Mouse (Mus musculus): ENCODE measurements around the gene C1qtnf1. TPM values are rescaled to one million over a fixed set of nuclear protein-coding genes. Genes with fewer than 3 reads are reported as not detected.

Gene C1qtnf1
- polyA plus RNA-seq, 1 experiment from 2014 or later, result 12.1 TPM

GRCm38 (mm10) chr11:118413055-118413454 is 14.9 kb upstream of the C1qtnf1 start:
- H3K36me3 ChIP-seq, result peaks cover 74% of the 10 kb centered on the region

GRCm38 (mm10) chr11:118414270-118414669 is 13.7 kb upstream of the C1qtnf1 start:
- H3K27ac ChIP-seq, result no peak overlapping the region
- WGBS, result 93% methylated on average over 5 of the region's 5 CpGs
- H3K4me3 ChIP-seq, result no peak overlapping the region
- H3K9ac ChIP-seq, result no peak overlapping the region; the same call in 1 of the 2 replicates
- peaks cover 63% of the 10 kb centered on the region for H3K36me3 ChIP-seq
- H3K4me1 ChIP-seq, result peaks cover 30% of the 10 kb centered on the region
- no peak for ATAC-seq (ENCODE audit: insufficient number of reproducible peaks, low FRiP score, low TSS enrichment, low read depth)
- no peaks in the 10 kb centered on the region for H3K9me3 ChIP-seq
- no peaks in the 10 kb centered on the region for H3K27me3 ChIP-seq
- H3K4me2 ChIP-seq, result no peak overlapping the region

More at GRCm38 (mm10) chr11:118413055-118413454, 14.9 kb upstream of the C1qtnf1 start:
- no peak overlapping the region for H3K9ac ChIP-seq
- no peaks in the 10 kb centered on the region for H3K9me3 ChIP-seq
- 82% methylated on average over 4 of the region's 4 CpGs for WGBS
- H3K4me3 ChIP-seq, result no peak overlapping the region
- no peak overlapping the region for H3K4me2 ChIP-seq
- no peak overlapping the region for H3K27ac ChIP-seq
- H3K27me3 ChIP-seq, result no peaks in the 10 kb centered on the region
- no peak for ATAC-seq (ENCODE audit: insufficient number of reproducible peaks, low FRiP score, low TSS enrichment, low read depth)
- H3K4me1 ChIP-seq, result peaks cover 26% of the 10 kb centered on the region

DNA sequence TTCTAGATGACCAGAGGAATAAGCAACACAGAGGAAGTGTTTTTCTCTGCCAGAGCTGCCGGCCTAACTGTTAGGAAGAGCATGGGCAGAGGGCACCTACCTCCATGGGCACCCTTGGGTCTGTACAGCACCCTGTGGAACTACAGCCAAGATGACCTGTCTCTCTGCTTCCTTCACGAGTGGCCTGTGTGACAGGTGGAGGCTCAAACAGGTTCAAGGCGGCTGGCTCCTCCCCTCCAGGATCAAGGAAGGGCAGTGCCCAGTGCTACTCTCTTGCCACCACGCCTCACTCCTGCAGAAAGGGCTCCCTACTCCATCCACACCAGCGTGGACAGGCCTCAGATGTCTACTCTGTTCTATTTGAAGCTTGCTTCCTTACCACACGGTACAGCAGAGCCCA is 12.4 kb upstream of the C1qtnf1 start:
- Histone ChIP-seq H3K27ac (no peak overlapping the region), H3K9me3 (no peaks in the 10 kb centered on the region), H3K4me2 (no peak overlapping the region), H3K9ac (no peak overlapping the region), H3K4me1 (peaks cover 37% of the 10 kb centered on the region), H3K27me3 (no peaks in the 10 kb centered on the region), H3K36me3 (peaks cover 52% of the 10 kb centered on the region), H3K4me3 (no peak overlapping the region)
- no peak for ATAC-seq (ENCODE audit: insufficient number of reproducible peaks, low FRiP score, low TSS enrichment, low read depth)
- 77% methylated on average over 6 of the region's 6 CpGs for WGBS

DNA sequence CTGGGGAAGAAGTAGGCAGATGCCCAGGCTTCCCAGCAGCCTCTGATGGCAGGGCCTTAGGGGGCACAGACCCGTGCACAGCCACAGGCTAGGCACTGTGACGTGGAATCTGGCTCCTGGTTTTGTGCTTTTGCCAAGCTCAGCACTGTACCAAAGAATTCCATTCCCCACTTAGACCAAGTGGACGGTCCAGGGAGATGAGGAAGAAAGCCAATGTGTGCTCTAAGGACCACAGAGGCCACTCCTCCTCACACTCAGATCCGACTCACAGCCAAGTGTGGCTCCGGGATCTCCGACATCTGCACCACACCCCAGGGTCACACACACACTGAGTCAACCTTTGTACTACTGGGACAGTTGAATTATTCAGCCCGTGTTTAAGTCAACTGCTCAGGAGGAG is 12.0 kb upstream of the C1qtnf1 start:
- Histone ChIP-seq H3K27me3 (no peaks in the 10 kb centered on the region), H3K9me3 (no peaks in the 10 kb centered on the region), H3K36me3 (peaks cover 47% of the 10 kb centered on the region), H3K4me1 (peaks cover 37% of the 10 kb centered on the region), H3K4me3 (no peak overlapping the region), H3K9ac (no peak overlapping the region), H3K4me2 (no peak overlapping the region), H3K27ac (no peak overlapping the region)
- no peak for ATAC-seq (ENCODE audit: insufficient number of reproducible peaks, low FRiP score, low TSS enrichment, low read depth)
- WGBS, result 81% methylated on average over 7 of the region's 7 CpGs

DNA sequence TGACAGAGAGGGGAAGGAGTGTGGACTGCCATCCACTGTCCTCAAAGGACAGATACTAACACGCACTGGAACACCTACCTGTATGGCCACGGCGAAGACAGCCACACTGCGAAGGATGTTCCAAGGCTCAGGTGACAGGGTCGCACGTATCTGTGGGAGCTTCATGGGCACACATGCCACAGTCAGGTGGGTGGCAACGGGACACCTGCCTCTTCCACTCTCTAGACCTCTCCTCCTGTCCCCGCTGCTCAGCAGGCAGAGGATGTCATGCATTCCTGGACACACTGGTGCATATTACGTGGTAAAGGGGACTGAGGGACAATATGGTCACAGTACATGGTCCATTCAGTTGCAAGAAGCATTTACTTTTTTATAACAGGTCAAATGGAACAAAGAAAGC is 10.5 kb upstream of the C1qtnf1 start:
- H3K4me3 ChIP-seq, result peak overlapping the region; percentile 7; the same call in 1 of the 2 replicates
- no peak for ATAC-seq (ENCODE audit: insufficient number of reproducible peaks, low FRiP score, low TSS enrichment, low read depth)
- H3K4me2 ChIP-seq, result peak overlapping the region; percentile 82
- H3K36me3 ChIP-seq, result peaks cover 35% of the 10 kb centered on the region
- H3K27ac ChIP-seq, result no peak overlapping the region
- no peaks in the 10 kb centered on the region for H3K27me3 ChIP-seq
- no peak overlapping the region for H3K9ac ChIP-seq
- 93% methylated on average over 9 of the region's 9 CpGs for WGBS
- peaks cover 34% of the 10 kb centered on the region for H3K4me1 ChIP-seq
- H3K9me3 ChIP-seq, result no peaks in the 10 kb centered on the region

DNA sequence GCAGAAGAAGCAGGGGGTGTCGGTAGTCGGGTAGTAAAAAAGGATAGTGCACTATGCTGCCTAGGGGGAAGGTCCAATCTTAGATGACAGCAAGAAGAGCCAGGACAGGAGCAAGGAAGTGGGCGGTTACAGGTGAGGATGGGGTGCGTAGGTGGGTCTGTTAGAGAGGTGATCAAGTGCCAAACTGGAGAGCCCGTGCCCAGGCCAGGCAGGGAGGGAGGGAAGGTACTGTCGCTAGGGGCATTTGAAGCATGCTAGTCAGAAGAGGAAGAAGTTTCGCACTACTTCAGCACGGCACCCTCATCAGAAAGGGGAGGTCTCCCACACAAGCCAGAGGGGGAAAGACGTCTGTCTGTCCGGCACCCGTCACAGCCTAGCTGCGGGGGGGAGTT is 9.6 kb upstream of the C1qtnf1 start:
- Histone ChIP-seq H3K4me3 (peak overlapping the region; percentile 97), H3K4me2 (peak overlapping the region; percentile 82), H3K27ac (peak overlapping the region; percentile 83), H3K27me3 (no peaks in the 10 kb centered on the region), H3K9me3 (no peaks in the 10 kb centered on the region), H3K9ac (peak overlapping the region; percentile 99), H3K36me3 (peaks cover 34% of the 10 kb centered on the region), H3K4me1 (peaks cover 39% of the 10 kb centered on the region)
- no peak; the same call in 1 of the 2 replicates for ATAC-seq (ENCODE audit: insufficient number of reproducible peaks, low FRiP score, low TSS enrichment, low read depth)
- WGBS, result 3% methylated on average over 12 of the region's 12 CpGs

DNA sequence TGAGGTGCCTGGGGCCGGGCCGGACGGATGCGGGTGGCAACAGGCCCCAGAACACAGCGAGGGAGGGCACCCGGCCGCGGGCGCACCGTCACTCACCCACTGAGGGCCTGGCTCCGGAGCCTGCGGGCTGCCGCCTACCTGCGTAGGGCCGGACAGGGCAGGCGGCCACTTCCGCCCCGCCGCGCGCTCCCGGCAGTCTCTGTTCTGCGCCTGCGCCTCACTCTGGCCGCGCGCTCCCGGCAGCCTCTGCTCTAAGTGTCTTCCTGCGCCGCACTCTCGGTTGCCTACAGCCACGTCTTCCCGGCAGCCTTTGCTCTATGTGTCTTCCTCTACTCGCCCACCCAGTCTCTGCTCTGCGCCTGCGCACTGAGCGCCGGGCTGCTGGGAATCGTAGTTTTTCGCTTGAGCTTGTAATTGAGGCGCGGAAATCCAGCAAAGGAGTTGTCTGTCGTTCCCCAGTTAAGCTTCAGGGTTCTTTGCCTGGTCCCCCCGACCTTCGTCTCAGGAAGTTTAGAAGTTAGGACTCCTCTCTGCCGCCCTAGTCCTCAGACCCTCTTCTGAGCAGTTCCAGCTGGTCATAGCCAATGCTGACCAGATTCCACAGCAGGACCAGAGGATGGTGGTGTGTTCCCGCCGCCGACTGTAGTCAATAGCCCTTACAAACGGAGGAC is 9.0 kb upstream of the C1qtnf1 start, which contains the start of gene Cant1:
Gene Cant1, minus strand, starts transcription at position 253 of the 671 bp plus-strand sequence.
- Histone ChIP-seq H3K9me3 (no peaks in the 10 kb centered on the region), H3K4me1 (peaks cover 43% of the 10 kb centered on the region), H3K27ac (peak within 1 kb of the TSS; percentile 84), H3K4me2 (peak within 1 kb of the TSS; percentile 82), H3K9ac (peak within 1 kb of the TSS; percentile 99), H3K27me3 (no peaks in the 10 kb centered on the region), H3K36me3 (peaks cover 29% of the 10 kb centered on the region), H3K4me3 (peak within 1 kb of the TSS; percentile 97)
- under 1% methylated on average over 47 of the region's 50 CpGs for WGBS
- ATAC-seq (ENCODE audit: insufficient number of reproducible peaks, low FRiP score, low TSS enrichment, low read depth), result peak; percentile 92

- Histone ChIP-seq H3K4me3 (no peak overlapping the region), H3K27me3 (no peaks in the 10 kb centered on the region), H3K27ac (no peak overlapping the region), H3K36me3 (peaks cover 18% of the 10 kb centered on the region), H3K9me3 (no peaks in the 10 kb centered on the region), H3K9ac (no peak overlapping the region), H3K4me1 (peaks cover 55% of the 10 kb centered on the region), H3K4me2 (no peak overlapping the region)
- 71% methylated on average over 7 of the region's 7 CpGs for WGBS
- no peak for ATAC-seq (ENCODE audit: insufficient number of reproducible peaks, low FRiP score, low TSS enrichment, low read depth)
These were observed 7.7 kb upstream of the C1qtnf1 start for GRCm38 (mm10) chr11:118420261-118420660.

- WGBS, result 2% methylated on average over 18 of the region's 18 CpGs
- Histone ChIP-seq H3K27ac (peak overlapping the region; percentile 72), H3K36me3 (no peaks in the 10 kb centered on the region), H3K9me3 (no peaks in the 10 kb centered on the region), H3K4me1 (peaks cover 49% of the 10 kb centered on the region), H3K4me2 (peak overlapping the region; percentile 41), H3K27me3 (no peaks in the 10 kb centered on the region), H3K4me3 (peak overlapping the region; percentile 13; the same call in 1 of the 2 replicates), H3K9ac (0 out of 2 replicates have a peak overlapping the region, but pooled peaks have one; percentile 11)
- ATAC-seq (ENCODE audit: insufficient number of reproducible peaks, low FRiP score, low TSS enrichment, low read depth), result peak; percentile 46; the same call in 1 of the 2 replicates
These were observed 4.6 kb upstream of the C1qtnf1 start for GRCm38 (mm10) chr11:118423266-118423971.

DNA sequence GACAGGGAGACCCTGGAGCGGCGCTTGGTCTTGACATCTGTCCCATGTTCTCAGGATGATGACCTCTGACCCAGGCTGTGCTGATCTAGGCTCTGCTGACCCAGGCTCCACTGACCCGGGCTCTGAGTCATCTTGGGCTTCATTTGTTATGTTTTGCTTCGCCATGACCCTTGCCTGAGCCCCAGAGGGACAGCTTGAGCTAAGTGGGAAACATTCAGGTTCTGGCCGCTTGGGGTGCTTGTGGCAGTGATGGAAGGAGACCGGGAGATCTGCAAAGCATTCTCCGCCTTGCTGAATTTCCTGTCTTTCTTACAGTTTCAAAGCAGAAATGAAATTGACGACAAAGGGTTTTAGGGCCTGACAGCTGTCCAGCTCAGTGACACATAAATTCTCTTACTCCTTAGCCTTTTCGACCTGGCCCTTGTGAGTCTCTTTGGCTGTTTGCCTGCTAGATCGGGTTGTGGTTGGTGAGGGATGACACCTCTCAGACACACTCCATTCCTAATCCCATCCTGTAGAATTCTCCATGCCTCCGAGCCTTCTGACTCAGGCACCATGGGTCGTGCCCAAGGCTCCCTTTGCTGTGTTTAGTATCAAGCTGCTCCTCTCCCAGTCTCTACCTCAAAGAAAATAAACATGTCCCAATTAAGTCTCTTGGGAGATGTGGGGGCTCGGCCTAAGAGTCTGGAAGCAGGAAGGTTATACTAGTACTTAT is 3.2 kb upstream of the C1qtnf1 start:
- WGBS, result 58% methylated on average over 13 of the region's 13 CpGs
- Histone ChIP-seq H3K9me3 (no peaks in the 10 kb centered on the region), H3K9ac (no peak overlapping the region), H3K4me1 (peaks cover 56% of the 10 kb centered on the region), H3K27ac (0 out of 2 replicates have a peak overlapping the region, but pooled peaks have one; percentile 72), H3K27me3 (no peaks in the 10 kb centered on the region), H3K4me3 (no peak overlapping the region), H3K36me3 (no peaks in the 10 kb centered on the region), H3K4me2 (no peak overlapping the region)
- ATAC-seq (ENCODE audit: insufficient number of reproducible peaks, low FRiP score, low TSS enrichment, low read depth), result no peak

DNA sequence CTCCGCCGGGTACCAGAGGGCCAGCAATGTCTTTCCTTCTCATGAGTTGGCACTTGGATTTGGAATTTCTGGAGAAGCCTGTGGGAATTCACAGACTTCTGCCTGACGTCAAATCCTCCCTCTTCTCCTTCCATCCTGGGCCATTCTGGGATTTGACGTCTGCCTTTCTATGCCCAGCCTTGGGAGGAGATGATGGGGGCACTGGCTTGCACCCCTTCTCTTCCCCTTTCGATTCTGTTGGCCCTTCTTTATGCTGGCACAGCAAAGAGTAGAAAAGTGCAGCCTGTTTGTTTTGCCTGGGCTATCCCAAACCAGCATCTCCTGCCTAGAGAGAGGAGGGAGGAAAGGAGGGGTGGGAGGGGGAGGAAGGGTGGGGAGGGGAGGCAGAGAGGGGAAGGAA is 1.2 kb upstream of the C1qtnf1 start:
- Histone ChIP-seq H3K27me3 (no peaks in the 10 kb centered on the region), H3K27ac (no peak overlapping the region), H3K36me3 (no peaks in the 10 kb centered on the region), H3K4me1 (peaks cover 74% of the 10 kb centered on the region), H3K4me2 (no peak overlapping the region), H3K4me3 (no peak overlapping the region), H3K9me3 (no peaks in the 10 kb centered on the region), H3K9ac (no peak overlapping the region)
- WGBS, result 61% methylated on average over 5 of the region's 5 CpGs
- ATAC-seq (ENCODE audit: insufficient number of reproducible peaks, low FRiP score, low TSS enrichment, low read depth), result no peak
